Mouse (Mus musculus): ENCODE data around the gene Hdac8.

DNA sequence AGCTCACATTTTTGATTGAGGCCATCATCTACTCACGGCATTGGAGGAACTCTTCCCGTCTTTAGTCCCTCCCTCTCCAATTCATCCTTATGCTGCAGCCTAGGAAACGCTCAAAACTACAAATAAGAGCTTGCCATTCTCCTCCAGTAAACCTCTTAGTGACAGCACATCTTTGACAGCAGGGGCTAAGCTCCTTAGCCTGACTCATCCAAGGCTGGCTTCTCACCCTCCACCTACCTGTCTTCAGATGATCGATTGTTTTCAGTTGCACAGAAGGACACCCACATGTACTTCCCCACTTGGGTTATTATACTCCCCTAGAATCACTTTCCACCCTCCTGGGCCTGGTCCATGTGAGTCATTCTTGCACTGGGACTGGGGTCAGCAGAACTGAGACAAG is 163.5 kb downstream of the Hdac8 start:
- no peak for TF ChIP-seq CTCF (IDR thresholded peaks at IDR 0.05; ENCODE audit: low read depth, low read length)
- TF ChIP-seq EP300 (IDR thresholded peaks at IDR 0.05; ENCODE audit: insufficient read depth, low read depth, low read length): no peak
- TF ChIP-seq POLR2A (IDR thresholded peaks at IDR 0.05; ENCODE audit: insufficient read depth, low read length): no peak
